Mouse (Mus musculus) embryonic fibroblast, embryonic 13.5 days (primary cell): ENCODE results near the gene Tekt4. TPM values are rescaled to one million over a fixed set of nuclear protein-coding genes. Genes with fewer than 3 reads are reported as not detected.

Experiments used
- H3K27ac ChIP-seq: 2 replicates; pipeline ENCODE4 v1.5.1; 2012; ENCODE audit warnings: low read length, control low read depth, inconsistent platforms; ENCODE audit not compliant: insufficient read depth
- H3K4me1 ChIP-seq: 2 replicates; pipeline ENCODE4 v1.6.1; 2011; ENCODE audit warnings: low read length; ENCODE audit not compliant: control insufficient read depth, insufficient read depth
- H3K4me3 ChIP-seq: 2 replicates; pipeline ENCODE4 v1.5.1; 2011; ENCODE audit warnings: mild to moderate bottlenecking, control low read depth, low read length; ENCODE audit not compliant: insufficient read depth
- CTCF ChIP-seq: IDR thresholded peaks from 2 replicates; pipeline ENCODE4 v1.5.1; 2011; ENCODE audit warnings: mild to moderate bottlenecking, control low read depth, low read length, moderate library complexity, borderline replicate concordance; ENCODE audit not compliant: insufficient read depth
- POLR2A ChIP-seq: IDR thresholded peaks from 2 replicates; pipeline ENCODE4 v1.6.1; 2011; ENCODE audit warnings: low read depth, mild to moderate bottlenecking, control low read depth, low read length, moderate library complexity
- polyA plus RNA-seq: library from polyadenylated mRNA; stranded (reverse); fragments of >200 nt; gene quantifications from 2 replicates; pipeline ENCODE4 v1.2.4, GENCODE M21; 2011; ENCODE audit warnings: low read depth; ENCODE audit not compliant: missing spikeins, insufficient read length

Tekt4 gene
- polyA plus RNA-seq, 1 experiment, result not detected

- Histone ChIP-seq H3K4me3 (no peak overlapping the region), H3K4me1 (no peaks in the 10 kb centered on the region), H3K27ac (no peak overlapping the region)
- no peak for TF ChIP-seq POLR2A
- TF ChIP-seq CTCF, result no peak
Observed at GRCm38 (mm10) chr17:25450329-25450728, 4.1 kb upstream of the Tekt4 start.

- Histone ChIP-seq H3K27ac (no peak overlapping the region), H3K4me3 (no peak overlapping the region), H3K4me1 (no peaks in the 10 kb centered on the region)
- TF ChIP-seq CTCF, result no peak
- no peak for TF ChIP-seq POLR2A
Observed at GRCm38 (mm10) chr17:25452246-25452965, 2.0 kb upstream of the Tekt4 start.

- Histone ChIP-seq H3K27ac (no peak overlapping the region), H3K4me1 (no peaks in the 10 kb centered on the region), H3K4me3 (no peak overlapping the region)
- TF ChIP-seq POLR2A (no peak), CTCF (no peak)
Observed at GRCm38 (mm10) chr17:25456540-25456939, 2.1 kb downstream of the Tekt4 start.

GRCm38 (mm10) chr17:25462236-25462875, 7.9 kb downstream of the Tekt4 start:
- Histone ChIP-seq H3K4me3 (no peak overlapping the region), H3K27ac (no peak overlapping the region), H3K4me1 (no peaks in the 10 kb centered on the region)
- TF ChIP-seq CTCF (no peak), POLR2A (no peak)

- H3K4me3 ChIP-seq, result no peak overlapping the region
- no peak overlapping the region for H3K27ac ChIP-seq
- no peak for TF ChIP-seq CTCF
- H3K4me1 ChIP-seq, result no peaks in the 10 kb centered on the region
Observed at GRCm38 (mm10) chr17:25463326-25463945, 9.0 kb downstream of the Tekt4 start.

- Histone ChIP-seq H3K4me1 (no peaks in the 10 kb centered on the region), H3K27ac (no peak overlapping the region), H3K4me3 (no peak overlapping the region)
- TF ChIP-seq CTCF (no peak), POLR2A (no peak)
Observed at GRCm38 (mm10) chr17:25464091-25464490, 9.7 kb downstream of the Tekt4 start.

GRCm38 (mm10) chr17:25466257-25466656, 11.8 kb downstream of the Tekt4 start:
- no peak for TF ChIP-seq CTCF
- TF ChIP-seq POLR2A, result no peak

GRCm38 (mm10) chr17:25467781-25468180, 13.4 kb downstream of the Tekt4 start:
- H3K4me1 ChIP-seq, result no peaks in the 10 kb centered on the region
- no peak overlapping the region for H3K27ac ChIP-seq
- TF ChIP-seq CTCF (no peak), POLR2A (no peak)
- H3K4me3 ChIP-seq, result no peak overlapping the region

More at GRCm38 (mm10) chr17:25466257-25466656, 11.8 kb downstream of the Tekt4 start:
- Histone ChIP-seq H3K4me3 (no peak overlapping the region), H3K27ac (no peak overlapping the region), H3K4me1 (no peaks in the 10 kb centered on the region)

GRCm38 (mm10) chr17:25468301-25468700, 13.9 kb downstream of the Tekt4 start:
- no peaks in the 10 kb centered on the region for H3K4me1 ChIP-seq
- TF ChIP-seq CTCF, result no peak
- no peak for TF ChIP-seq POLR2A
- no peak overlapping the region for H3K27ac ChIP-seq
- no peak overlapping the region for H3K4me3 ChIP-seq

GRCm38 (mm10) chr17:25469798-25470197, 15.4 kb downstream of the Tekt4 start:
- peak; percentile 89 for TF ChIP-seq CTCF
- TF ChIP-seq POLR2A, result no peak
- Histone ChIP-seq H3K4me1 (no peaks in the 10 kb centered on the region), H3K27ac (no peak overlapping the region)

More at GRCm38 (mm10) chr17:25469798-25470197, 15.4 kb downstream of the Tekt4 start:
- no peak overlapping the region for H3K4me3 ChIP-seq
